Mouse (Mus musculus): ENCODE measurements at regions not wholly inside any gene's neighbourhood (a gene's known extent, or its start where the extent isn't known, plus 50 kb on each side); places are given as distances from the start of the nearest gene placed in this dataset.
"Not testable (repeated sequence)": the region's sequence is repeated elsewhere in the genome, so short reads cannot be mapped to it uniquely, and the experiment has no call there.

DNA sequence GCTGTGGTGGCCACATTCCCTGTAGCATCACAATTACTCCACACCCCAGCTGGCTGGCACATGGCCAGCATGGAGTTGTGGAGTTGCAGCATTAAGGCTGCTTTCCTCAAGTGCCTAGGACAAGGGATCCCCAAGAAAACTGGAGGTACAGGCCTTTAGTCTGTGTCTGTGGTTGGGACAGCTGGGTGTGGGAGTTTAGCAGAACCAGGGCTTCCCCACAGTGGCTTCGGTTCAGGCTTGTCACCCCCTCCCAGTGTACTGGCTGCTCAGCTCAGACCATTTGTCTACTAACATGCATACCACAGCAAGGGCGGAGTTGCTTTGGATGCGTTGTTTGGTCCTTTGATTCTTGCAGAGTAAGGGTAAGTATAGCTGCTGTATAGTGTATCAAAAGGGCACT, 79.1 kb upstream of the Neurl1b start:
- H3K4me1 ChIP-seq = no peaks in the 10 kb centered on the region

GRCm38 (mm10) chr17:26336011-26336410, 78.6 kb upstream of the Neurl1b start:
- DNase-seq (ENCODE audit: low spot score) = no peak
- no peak overlapping the region for H3K4me3 ChIP-seq

More for the DNA sequence above, 79.1 kb upstream of the Neurl1b start:
- no peak for DNase-seq (ENCODE audit: low spot score)
- H3K4me3 ChIP-seq = no peak overlapping the region
- H3K27ac ChIP-seq (replicated peaks) = no peak overlapping the region
- no peaks in the 10 kb centered on the region for H3K27me3 ChIP-seq (replicated peaks; ENCODE audit: low read depth, poor library complexity, severe bottlenecking)
- H3K9me3 ChIP-seq = no peaks in the 10 kb centered on the region
- no peaks in the 10 kb centered on the region for H3K36me3 ChIP-seq (replicated peaks)
- 85% methylated on average over 3 of the region's 3 CpGs for WGBS

GRCm38 (mm10) chr17:26337106-26337505, 77.5 kb upstream of the Neurl1b start:
- Histone ChIP-seq H3K27ac (replicated peaks) (no peak overlapping the region), H3K4me1 (no peaks in the 10 kb centered on the region), H3K4me3 (no peak overlapping the region), H3K9me3 (no peaks in the 10 kb centered on the region), H3K27me3 (replicated peaks; ENCODE audit: low read depth, poor library complexity, severe bottlenecking) (no peaks in the 10 kb centered on the region), H3K36me3 (replicated peaks) (no peaks in the 10 kb centered on the region)
- no peak for DNase-seq (ENCODE audit: low spot score)
- 80% methylated on average over 3 of the region's 3 CpGs for WGBS

More at GRCm38 (mm10) chr17:26336011-26336410, 78.6 kb upstream of the Neurl1b start:
- H3K27ac ChIP-seq (replicated peaks) = no peak overlapping the region
- H3K4me1 ChIP-seq = no peaks in the 10 kb centered on the region
- no peaks in the 10 kb centered on the region for H3K9me3 ChIP-seq
- WGBS = 90% methylated on average over 1 of the region's 1 CpGs
- H3K36me3 ChIP-seq (replicated peaks) = no peaks in the 10 kb centered on the region
- H3K27me3 ChIP-seq (replicated peaks; ENCODE audit: low read depth, poor library complexity, severe bottlenecking) = no peaks in the 10 kb centered on the region

GRCm38 (mm10) chr17:26345436-26345835, 69.2 kb upstream of the Neurl1b start:
- H3K9me3 ChIP-seq; H3K27me3 ChIP-seq (replicated peaks; ENCODE audit: low read depth, poor library complexity, severe bottlenecking); H3K4me1 ChIP-seq; DNase-seq (ENCODE audit: low spot score); H3K4me3 ChIP-seq; H3K27ac ChIP-seq (replicated peaks); H3K36me3 ChIP-seq (replicated peaks): not testable (repeated sequence)
- WGBS = 89% methylated on average over 7 of the region's 7 CpGs

DNA sequence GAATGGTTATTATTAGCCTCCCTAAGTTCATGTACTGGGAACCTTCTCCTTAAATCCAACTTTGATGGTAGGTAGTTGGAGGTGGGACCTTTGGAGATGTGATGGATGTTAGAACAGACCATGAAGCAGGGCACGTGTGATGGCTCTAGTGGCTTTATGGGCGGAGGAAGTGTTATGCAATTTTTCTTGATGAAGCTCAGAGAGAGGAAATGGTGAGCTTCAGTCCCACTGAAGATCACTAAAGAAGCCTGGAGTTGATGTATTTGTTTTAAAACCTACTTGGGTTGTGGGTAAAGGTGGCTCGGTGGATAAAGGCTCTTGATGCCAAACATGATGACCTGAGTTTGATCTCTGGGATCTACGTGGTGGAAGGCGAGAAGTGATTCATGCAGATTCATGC, 66.5 kb upstream of the Neurl1b start:
- Histone ChIP-seq H3K4me3 (no peak overlapping the region), H3K27me3 (replicated peaks; ENCODE audit: low read depth, poor library complexity, severe bottlenecking) (0 out of 2 replicates have a peak, but pooled peaks cover 3% of the 10 kb centered on the region), H3K4me1 (no peaks in the 10 kb centered on the region), H3K9me3 (no peaks in the 10 kb centered on the region), H3K36me3 (replicated peaks) (no peaks in the 10 kb centered on the region), H3K27ac (replicated peaks) (no peak overlapping the region)
- 91% methylated on average over 5 of the region's 5 CpGs for WGBS
- no peak for DNase-seq (ENCODE audit: low spot score)

- Histone ChIP-seq H3K36me3 (replicated peaks) (no peaks in the 10 kb centered on the region), H3K27me3 (replicated peaks; ENCODE audit: low read depth, poor library complexity, severe bottlenecking) (0 out of 2 replicates have a peak, but pooled peaks cover 3% of the 10 kb centered on the region), H3K4me3 (no peak overlapping the region), H3K27ac (replicated peaks) (no peak overlapping the region), H3K4me1 (no peaks in the 10 kb centered on the region), H3K9me3 (no peaks in the 10 kb centered on the region)
- WGBS = 56% methylated on average over 2 of the region's 2 CpGs
- DNase-seq (ENCODE audit: low spot score) = no peak
These were observed 64.9 kb upstream of the Neurl1b start for GRCm38 (mm10) chr17:26349741-26350140.

GRCm38 (mm10) chr17:26350216-26350615, 64.4 kb upstream of the Neurl1b start:
- DNase-seq (ENCODE audit: low spot score) = no peak
- Histone ChIP-seq H3K27ac (replicated peaks) (no peak overlapping the region), H3K9me3 (no peaks in the 10 kb centered on the region), H3K4me1 (no peaks in the 10 kb centered on the region), H3K4me3 (no peak overlapping the region), H3K36me3 (replicated peaks) (no peaks in the 10 kb centered on the region), H3K27me3 (replicated peaks; ENCODE audit: low read depth, poor library complexity, severe bottlenecking) (0 out of 2 replicates have a peak, but pooled peaks cover 3% of the 10 kb centered on the region)
- WGBS = 84% methylated on average over 5 of the region's 5 CpGs

- H3K27me3 ChIP-seq (replicated peaks; ENCODE audit: low read depth, poor library complexity, severe bottlenecking) = 0 out of 2 replicates have a peak, but pooled peaks cover 3% of the 10 kb centered on the region
- no peak overlapping the region for H3K27ac ChIP-seq (replicated peaks)
- no peaks in the 10 kb centered on the region for H3K4me1 ChIP-seq
- H3K4me3 ChIP-seq = no peak overlapping the region
- no peak for DNase-seq (ENCODE audit: low spot score)
- H3K9me3 ChIP-seq = no peaks in the 10 kb centered on the region
- H3K36me3 ChIP-seq (replicated peaks) = no peaks in the 10 kb centered on the region
- 85% methylated on average over 7 of the region's 7 CpGs for WGBS
These were observed 62.6 kb upstream of the Neurl1b start for GRCm38 (mm10) chr17:26351991-26352390.

DNA sequence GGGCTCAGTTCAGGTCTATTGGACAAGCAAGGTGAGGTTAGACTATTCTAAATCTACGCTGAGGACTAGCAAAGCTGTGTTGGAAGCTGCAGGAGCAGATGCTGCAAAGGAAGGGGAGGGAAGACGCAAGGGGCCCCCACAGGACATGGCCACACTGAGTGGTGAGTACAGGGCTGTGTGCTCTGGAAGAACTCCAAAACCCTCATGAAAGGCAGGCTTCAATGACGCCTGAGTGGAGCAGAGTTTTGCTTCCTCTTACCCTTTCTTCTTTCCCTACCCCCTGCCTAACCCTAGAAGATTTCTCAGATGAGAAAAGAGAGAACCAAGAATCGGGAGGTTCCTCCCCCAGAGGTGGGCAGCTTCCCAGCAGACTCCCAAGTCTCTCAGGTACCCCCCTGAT, 61.9 kb upstream of the Neurl1b start:
- H3K4me3 ChIP-seq = no peak overlapping the region
- 0 out of 2 replicates have a peak, but pooled peaks cover 3% of the 10 kb centered on the region for H3K27me3 ChIP-seq (replicated peaks; ENCODE audit: low read depth, poor library complexity, severe bottlenecking)
- no peaks in the 10 kb centered on the region for H3K9me3 ChIP-seq
- no peak for DNase-seq (ENCODE audit: low spot score)
- H3K4me1 ChIP-seq = no peaks in the 10 kb centered on the region
- 77% methylated on average over 4 of the region's 4 CpGs for WGBS
- H3K27ac ChIP-seq (replicated peaks) = no peak overlapping the region
- H3K36me3 ChIP-seq (replicated peaks) = no peaks in the 10 kb centered on the region

GRCm38 (mm10) chr17:26354431-26354830, 60.2 kb upstream of the Neurl1b start:
- Histone ChIP-seq H3K27ac (replicated peaks) (no peak overlapping the region), H3K4me3 (no peak overlapping the region), H3K4me1 (no peaks in the 10 kb centered on the region), H3K36me3 (replicated peaks) (no peaks in the 10 kb centered on the region), H3K9me3 (no peaks in the 10 kb centered on the region), H3K27me3 (replicated peaks; ENCODE audit: low read depth, poor library complexity, severe bottlenecking) (0 out of 2 replicates have a peak, but pooled peaks cover 3% of the 10 kb centered on the region)
- DNase-seq (ENCODE audit: low spot score) = no peak
- WGBS = 83% methylated on average over 3 of the region's 3 CpGs

GRCm38 (mm10) chr17:26355301-26355700, 59.3 kb upstream of the Neurl1b start:
- H3K27me3 ChIP-seq (replicated peaks; ENCODE audit: low read depth, poor library complexity, severe bottlenecking) = 0 out of 2 replicates have a peak, but pooled peaks cover 3% of the 10 kb centered on the region
- no peaks in the 10 kb centered on the region for H3K36me3 ChIP-seq (replicated peaks)
- WGBS = 85% methylated on average over 3 of the region's 3 CpGs
- no peak overlapping the region for H3K4me3 ChIP-seq
- no peaks in the 10 kb centered on the region for H3K9me3 ChIP-seq
- no peaks in the 10 kb centered on the region for H3K4me1 ChIP-seq
- no peak for DNase-seq (ENCODE audit: low spot score)
- H3K27ac ChIP-seq (replicated peaks) = no peak overlapping the region

DNA sequence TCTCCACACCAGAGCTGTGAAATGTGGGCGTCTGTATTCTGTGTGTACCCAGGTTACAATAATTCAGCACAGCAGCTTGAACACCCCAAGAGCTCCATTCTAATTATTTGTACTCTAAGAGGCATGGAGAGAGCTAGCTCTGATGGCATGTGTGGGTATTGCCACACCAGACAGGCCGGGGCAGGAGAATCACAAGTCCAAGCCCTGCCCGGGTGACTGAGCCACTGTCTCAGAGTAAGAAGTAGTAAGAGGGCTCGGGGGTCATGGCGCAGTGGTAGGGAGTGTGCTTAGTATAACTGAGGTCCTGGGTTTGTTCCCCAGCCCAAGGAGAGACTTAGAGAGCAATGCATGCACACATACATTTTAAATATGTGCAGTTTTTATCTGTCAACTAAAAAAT, 57.7 kb upstream of the Neurl1b start:
- 78% methylated on average over 5 of the region's 5 CpGs for WGBS
- no peaks in the 10 kb centered on the region for H3K9me3 ChIP-seq
- 0 out of 2 replicates have a peak, but pooled peaks cover 3% of the 10 kb centered on the region for H3K27me3 ChIP-seq (replicated peaks; ENCODE audit: low read depth, poor library complexity, severe bottlenecking)
- H3K4me1 ChIP-seq = peaks cover 3% of the 10 kb centered on the region
- no peak for DNase-seq (ENCODE audit: low spot score)
- no peak overlapping the region for H3K27ac ChIP-seq (replicated peaks)
- no peak overlapping the region for H3K4me3 ChIP-seq
- no peaks in the 10 kb centered on the region for H3K36me3 ChIP-seq (replicated peaks)

- Histone ChIP-seq H3K27me3 (replicated peaks; ENCODE audit: low read depth, poor library complexity, severe bottlenecking) (no peaks in the 10 kb centered on the region), H3K9me3 (no peaks in the 10 kb centered on the region), H3K4me3 (no peak overlapping the region), H3K36me3 (replicated peaks) (no peaks in the 10 kb centered on the region), H3K27ac (replicated peaks) (no peak overlapping the region), H3K4me1 (peaks cover 10% of the 10 kb centered on the region)
- WGBS = 44% methylated on average over 4 of the region's 4 CpGs
- DNase-seq (ENCODE audit: low spot score) = no peak
These were observed 56.8 kb upstream of the Neurl1b start for GRCm38 (mm10) chr17:26357784-26358183.

DNA sequence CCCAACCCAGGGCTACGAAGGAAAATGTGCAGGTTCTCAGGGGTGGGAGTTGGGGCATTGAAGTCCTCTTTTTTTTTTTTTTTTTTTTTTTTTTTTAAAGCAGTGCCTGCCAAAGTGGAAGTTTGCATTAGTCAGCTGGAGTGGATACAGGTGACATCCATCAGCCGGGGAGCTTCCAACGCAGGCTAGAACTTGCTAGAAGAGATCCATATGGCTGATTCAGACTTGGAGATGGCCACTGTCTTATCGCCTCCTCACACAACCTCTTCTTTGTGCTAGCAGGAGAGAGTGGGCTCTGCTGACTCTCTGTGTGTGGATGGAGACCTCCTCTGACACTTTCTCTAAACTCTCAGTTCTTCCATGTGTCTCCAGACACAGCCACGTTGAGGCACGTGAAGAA, 53.9 kb upstream of the Neurl1b start:
- Histone ChIP-seq H3K4me3 (no peak overlapping the region), H3K27ac (replicated peaks) (no peak overlapping the region), H3K9me3 (no peaks in the 10 kb centered on the region), H3K27me3 (replicated peaks; ENCODE audit: low read depth, poor library complexity, severe bottlenecking) (no peaks in the 10 kb centered on the region), H3K4me1 (peaks cover 31% of the 10 kb centered on the region), H3K36me3 (replicated peaks) (no peaks in the 10 kb centered on the region)
- no peak for DNase-seq (ENCODE audit: low spot score)
- WGBS = 82% methylated on average over 6 of the region's 6 CpGs
